Mouse (Mus musculus): Measurements from ENCODE around the gene Matn4. TPM values are rescaled to one million over a fixed set of nuclear protein-coding genes. Genes with fewer than 3 reads are reported as not detected.

Gene Matn4
- polyA plus RNA-seq, 1 experiment from 2014 or later = 8.2 TPM

DNA sequence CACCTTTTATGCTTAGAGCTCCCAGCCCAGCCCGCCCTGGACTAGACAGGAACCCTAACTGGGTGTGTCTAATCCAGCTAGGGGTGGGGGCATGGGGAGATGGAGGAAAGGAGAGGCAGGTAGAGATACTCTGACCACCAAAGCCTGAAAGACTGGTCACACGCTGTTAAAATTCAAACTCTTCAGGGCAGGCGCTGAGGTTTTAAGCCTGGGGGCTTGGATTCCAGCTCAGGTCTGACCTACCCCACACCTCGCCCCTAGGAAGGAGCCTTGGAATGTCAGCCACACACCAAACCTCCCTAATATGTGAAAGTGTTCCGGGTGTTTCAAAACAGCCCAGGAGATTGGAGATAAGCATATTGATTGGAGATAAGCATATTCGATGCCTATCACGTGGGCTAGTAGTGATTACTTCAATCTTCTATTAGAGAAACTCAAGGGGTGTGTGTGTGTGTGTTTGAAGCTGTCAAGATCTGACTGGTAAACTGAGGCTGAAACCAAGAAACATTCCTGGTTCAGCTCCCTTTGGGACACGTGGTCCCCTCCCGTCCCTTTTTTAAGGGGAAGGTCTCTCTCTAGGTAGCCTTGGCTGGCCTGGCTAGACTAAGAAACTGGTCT is 28.4 kb upstream of the Matn4 start:
- no peak for ATAC-seq (ENCODE audit: low FRiP score, low read depth)
- Histone ChIP-seq H3K4me2 (replicated peaks) (no peak overlapping the region), H3K27ac (no peak overlapping the region), H3K36me3 (no peaks in the 10 kb centered on the region), H3K4me3 (no peak overlapping the region), H3K27me3 (replicated peaks) (no peaks in the 10 kb centered on the region; the same call in 1 of the 2 replicates), H3K9me3 (no peaks in the 10 kb centered on the region), H3K4me1 (peaks cover 8% of the 10 kb centered on the region; the same call in 1 of the 2 replicates), H3K9ac (no peak overlapping the region)
- 91% methylated on average over 9 of the region's 9 CpGs for WGBS

DNA sequence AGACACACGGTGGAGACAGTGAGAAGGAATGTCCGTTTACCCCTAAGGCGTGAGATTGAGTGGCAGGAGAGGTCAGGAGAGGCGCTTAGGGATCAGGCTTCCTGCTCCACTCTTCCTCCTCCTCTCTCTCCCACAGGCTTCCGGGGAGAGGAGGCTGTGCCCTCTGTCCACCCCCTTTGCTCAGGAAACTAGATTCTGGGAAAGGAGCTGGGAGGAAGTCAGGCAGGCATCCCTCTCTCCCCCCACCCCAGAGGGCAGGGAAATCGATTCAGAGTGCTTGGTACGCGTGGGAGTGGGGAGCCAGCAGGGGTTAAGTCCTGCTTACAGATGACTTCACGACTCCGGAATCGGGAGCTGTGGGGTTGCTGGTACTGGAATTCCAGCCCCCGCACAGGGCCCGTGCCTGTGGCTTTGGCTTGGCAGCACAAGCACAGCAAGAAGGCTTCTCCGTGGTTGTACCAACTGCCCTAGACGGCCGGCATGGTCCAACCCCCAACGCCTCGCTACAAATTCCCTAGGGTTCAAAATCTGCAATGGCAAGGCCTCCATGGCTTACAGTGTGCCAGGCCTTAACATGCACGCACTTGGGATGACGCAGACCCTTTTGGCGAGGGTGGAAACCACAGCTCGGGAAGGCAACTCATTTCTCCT is 27.7 kb upstream of the Matn4 start:
- H3K9ac ChIP-seq = no peak overlapping the region
- WGBS = 37% methylated on average over 22 of the region's 22 CpGs

DNA sequence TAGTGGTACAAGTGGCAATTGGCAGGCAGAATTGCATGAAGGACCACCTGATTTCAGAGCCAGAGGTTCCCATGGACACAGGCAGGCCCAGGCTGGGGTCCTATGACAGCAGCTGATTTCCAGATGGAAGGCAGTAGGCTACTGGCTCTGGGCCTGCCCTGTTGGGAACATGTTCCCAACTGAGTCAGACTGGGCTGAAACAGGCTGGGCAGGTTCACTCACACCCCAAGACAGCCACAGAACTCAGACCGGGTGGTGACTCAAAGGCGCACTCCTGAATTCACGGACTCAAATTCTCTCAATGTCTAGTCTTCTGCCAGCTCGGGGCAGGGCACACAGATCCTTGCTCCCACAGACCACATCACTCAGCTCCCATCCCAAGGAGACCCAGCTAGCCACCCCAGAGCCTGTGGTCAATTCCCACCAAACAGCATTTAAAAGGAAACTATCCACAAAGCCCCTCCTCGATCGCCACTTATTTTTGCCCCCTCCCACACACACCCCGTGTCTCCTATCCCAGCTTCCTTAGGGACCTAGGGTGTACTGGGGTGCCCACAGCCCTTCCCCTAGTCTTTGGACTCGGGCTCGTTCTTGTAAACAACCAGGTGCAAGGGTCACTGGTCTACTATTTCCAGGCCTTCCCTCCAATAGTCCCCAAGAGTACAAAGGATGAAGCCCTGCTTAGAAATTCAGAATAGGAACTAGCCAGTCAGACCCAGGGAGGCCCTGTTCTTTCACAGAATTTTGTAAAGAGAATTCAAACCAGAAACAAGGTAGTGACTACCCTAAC is 26.9 kb upstream of the Matn4 start:
- no peak for ATAC-seq (ENCODE audit: low FRiP score, low read depth)
- H3K9me3 ChIP-seq = no peaks in the 10 kb centered on the region
- WGBS = 65% methylated on average over 9 of the region's 9 CpGs
- no peaks in the 10 kb centered on the region; the same call in 1 of the 2 replicates for H3K27me3 ChIP-seq (replicated peaks)
- no peak overlapping the region for H3K9ac ChIP-seq
- H3K4me3 ChIP-seq = no peak overlapping the region
- H3K4me2 ChIP-seq (replicated peaks) = no peak overlapping the region
- no peaks in the 10 kb centered on the region for H3K36me3 ChIP-seq
- H3K4me1 ChIP-seq = peaks cover 8% of the 10 kb centered on the region; the same call in 1 of the 2 replicates
- no peak overlapping the region for H3K27ac ChIP-seq

More for the DNA sequence above, 27.7 kb upstream of the Matn4 start:
- Histone ChIP-seq H3K36me3 (no peaks in the 10 kb centered on the region), H3K4me3 (no peak overlapping the region), H3K9me3 (no peaks in the 10 kb centered on the region), H3K4me1 (peaks cover 8% of the 10 kb centered on the region; the same call in 1 of the 2 replicates), H3K4me2 (replicated peaks) (no peak overlapping the region), H3K27ac (no peak overlapping the region), H3K27me3 (replicated peaks) (no peaks in the 10 kb centered on the region; the same call in 1 of the 2 replicates)
- ATAC-seq (ENCODE audit: low FRiP score, low read depth) = no peak

DNA sequence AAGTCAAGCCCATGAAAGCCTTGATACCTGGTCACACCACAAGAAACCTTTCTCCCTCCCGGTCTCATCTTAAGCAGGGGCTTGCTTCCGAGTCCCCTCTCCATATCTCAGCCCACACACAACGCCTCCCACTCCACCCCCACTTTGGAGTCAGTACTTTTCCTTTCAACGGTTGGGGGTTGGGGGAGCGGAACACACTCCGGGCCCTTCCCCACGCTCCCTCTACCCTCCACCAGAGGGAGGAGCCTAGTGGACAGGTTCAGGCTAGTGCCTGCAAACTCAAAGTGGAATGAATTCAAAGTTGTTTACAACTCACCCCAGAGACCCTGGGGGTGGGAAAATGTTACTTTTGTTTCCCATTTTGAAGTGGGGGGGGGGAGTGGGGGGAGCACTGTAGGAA is 25.7 kb upstream of the Matn4 start:
- ATAC-seq (ENCODE audit: low FRiP score, low read depth) = no peak
- no peaks in the 10 kb centered on the region for H3K9me3 ChIP-seq
- no peaks in the 10 kb centered on the region for H3K36me3 ChIP-seq
- WGBS = 13% methylated on average over 7 of the region's 7 CpGs
- H3K9ac ChIP-seq = no peak overlapping the region
- no peaks in the 10 kb centered on the region; the same call in 1 of the 2 replicates for H3K27me3 ChIP-seq (replicated peaks)
- no peak overlapping the region for H3K4me2 ChIP-seq (replicated peaks)
- H3K27ac ChIP-seq = no peak overlapping the region
- peaks cover 8% of the 10 kb centered on the region; the same call in 1 of the 2 replicates for H3K4me1 ChIP-seq
- no peak overlapping the region for H3K4me3 ChIP-seq

GRCm38 (mm10) chr2:164429881-164430615 is 25.1 kb upstream of the Matn4 start:
- Histone ChIP-seq H3K36me3 (no peaks in the 10 kb centered on the region), H3K27me3 (replicated peaks) (no peaks in the 10 kb centered on the region), H3K27ac (no peak overlapping the region), H3K4me2 (replicated peaks) (no peak overlapping the region), H3K9me3 (no peaks in the 10 kb centered on the region), H3K4me3 (no peak overlapping the region), H3K4me1 (peaks cover 8% of the 10 kb centered on the region; the same call in 1 of the 2 replicates), H3K9ac (no peak overlapping the region)
- ATAC-seq (ENCODE audit: low FRiP score, low read depth) = no peak
- 41% methylated on average over 15 of the region's 15 CpGs for WGBS

GRCm38 (mm10) chr2:164428451-164428850 is 23.5 kb upstream of the Matn4 start:
- no peaks in the 10 kb centered on the region for H3K36me3 ChIP-seq
- peaks cover 8% of the 10 kb centered on the region; the same call in 1 of the 2 replicates for H3K4me1 ChIP-seq
- ATAC-seq (ENCODE audit: low FRiP score, low read depth) = no peak
- WGBS = 35% methylated on average over 5 of the region's 5 CpGs
- no peak overlapping the region for H3K4me3 ChIP-seq
- no peak overlapping the region for H3K9ac ChIP-seq
- H3K9me3 ChIP-seq = no peaks in the 10 kb centered on the region
- H3K27ac ChIP-seq = no peak overlapping the region
- no peaks in the 10 kb centered on the region for H3K27me3 ChIP-seq (replicated peaks)
- H3K4me2 ChIP-seq (replicated peaks) = no peak overlapping the region

GRCm38 (mm10) chr2:164426952-164427351 is 22.0 kb upstream of the Matn4 start:
- no peak overlapping the region for H3K4me2 ChIP-seq (replicated peaks)
- WGBS = 87% methylated on average over 5 of the region's 5 CpGs
- no peaks in the 10 kb centered on the region for H3K27me3 ChIP-seq (replicated peaks)
- H3K27ac ChIP-seq = no peak overlapping the region
- no peak for ATAC-seq (ENCODE audit: low FRiP score, low read depth)
- no peak overlapping the region for H3K9ac ChIP-seq
- H3K9me3 ChIP-seq = no peaks in the 10 kb centered on the region
- H3K36me3 ChIP-seq = no peaks in the 10 kb centered on the region
- H3K4me1 ChIP-seq = no peaks in the 10 kb centered on the region
- no peak overlapping the region for H3K4me3 ChIP-seq

DNA sequence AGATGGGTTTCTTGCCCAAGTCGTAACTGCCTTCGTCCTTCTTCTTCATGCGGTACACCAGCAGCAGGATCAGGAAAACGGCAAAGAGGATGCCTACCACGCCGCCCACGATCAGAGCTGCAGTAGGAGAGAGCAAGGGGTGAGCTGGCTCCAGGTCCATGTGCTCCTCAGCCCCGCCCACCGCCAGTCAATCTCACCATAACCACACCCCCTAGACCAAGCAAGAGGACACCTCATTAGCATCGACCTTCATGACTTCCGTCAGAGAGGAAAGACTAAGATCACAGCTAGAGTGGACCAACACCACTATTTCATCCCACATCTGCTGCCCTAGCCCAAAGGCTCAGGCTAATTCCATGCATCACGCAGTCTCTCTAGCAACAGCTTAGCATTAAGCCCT is 21.2 kb upstream of the Matn4 start:
- no peak overlapping the region for H3K27ac ChIP-seq
- H3K4me3 ChIP-seq = no peak overlapping the region
- no peaks in the 10 kb centered on the region for H3K4me1 ChIP-seq
- WGBS = 29% methylated on average over 12 of the region's 12 CpGs
- H3K36me3 ChIP-seq = no peaks in the 10 kb centered on the region
- H3K27me3 ChIP-seq (replicated peaks) = no peaks in the 10 kb centered on the region
- no peak for ATAC-seq (ENCODE audit: low FRiP score, low read depth)
- H3K9ac ChIP-seq = no peak overlapping the region
- no peaks in the 10 kb centered on the region for H3K9me3 ChIP-seq
- H3K4me2 ChIP-seq (replicated peaks) = no peak overlapping the region

- H3K9ac ChIP-seq = no peak overlapping the region
- no peak overlapping the region for H3K27ac ChIP-seq
- WGBS = 92% methylated on average over 5 of the region's 5 CpGs
- no peaks in the 10 kb centered on the region for H3K27me3 ChIP-seq (replicated peaks)
- H3K36me3 ChIP-seq = no peaks in the 10 kb centered on the region
- H3K4me3 ChIP-seq = no peak overlapping the region
- no peaks in the 10 kb centered on the region for H3K9me3 ChIP-seq
- no peak overlapping the region for H3K4me2 ChIP-seq (replicated peaks)
- no peaks in the 10 kb centered on the region for H3K4me1 ChIP-seq
- no peak for ATAC-seq (ENCODE audit: low FRiP score, low read depth)
These were observed 20.4 kb upstream of the Matn4 start for GRCm38 (mm10) chr2:164425401-164425800.

GRCm38 (mm10) chr2:164424406-164424805 is 19.4 kb upstream of the Matn4 start:
- no peak overlapping the region for H3K9ac ChIP-seq
- H3K9me3 ChIP-seq = no peaks in the 10 kb centered on the region
- no peaks in the 10 kb centered on the region for H3K4me1 ChIP-seq
- H3K4me2 ChIP-seq (replicated peaks) = no peak overlapping the region
- ATAC-seq (ENCODE audit: low FRiP score, low read depth) = no peak
- no peak overlapping the region for H3K27ac ChIP-seq
- WGBS = 84% methylated on average over 8 of the region's 8 CpGs
- H3K36me3 ChIP-seq = no peaks in the 10 kb centered on the region
- no peak overlapping the region for H3K4me3 ChIP-seq
- no peaks in the 10 kb centered on the region for H3K27me3 ChIP-seq (replicated peaks)

DNA sequence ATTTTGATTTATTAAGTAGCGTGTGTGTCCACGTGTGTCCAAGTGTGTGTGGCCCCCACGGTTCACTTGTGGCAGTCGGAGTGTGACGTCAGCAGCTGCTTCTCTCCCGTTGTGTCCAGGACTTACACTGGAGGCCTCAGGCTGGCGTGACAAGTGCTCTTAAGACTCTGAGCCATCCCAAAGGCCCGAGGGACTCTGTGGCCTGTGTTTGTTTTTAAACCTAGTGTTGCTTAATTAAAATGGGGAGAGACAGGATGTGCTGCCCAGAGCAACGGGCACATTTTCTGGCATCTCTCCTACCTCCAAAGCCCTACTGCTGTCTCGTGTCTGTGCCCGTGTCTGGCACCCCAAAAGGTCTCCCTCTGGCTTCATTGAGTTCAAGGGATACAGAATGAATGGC is 18.5 kb upstream of the Matn4 start:
- no peak for ATAC-seq (ENCODE audit: low FRiP score, low read depth)
- no peak overlapping the region for H3K27ac ChIP-seq
- no peak overlapping the region for H3K9ac ChIP-seq
- H3K4me2 ChIP-seq (replicated peaks) = no peak overlapping the region
- H3K27me3 ChIP-seq (replicated peaks) = no peaks in the 10 kb centered on the region
- H3K9me3 ChIP-seq = no peaks in the 10 kb centered on the region
- no peaks in the 10 kb centered on the region for H3K36me3 ChIP-seq
- H3K4me3 ChIP-seq = no peak overlapping the region
- H3K4me1 ChIP-seq = no peaks in the 10 kb centered on the region
- WGBS = 87% methylated on average over 11 of the region's 11 CpGs

All from neural tube, embryonic 12.5 days (tissue).